Mouse (Mus musculus): Measurements from ENCODE around the gene Golt1a. TPM values are rescaled to one million over a fixed set of nuclear protein-coding genes. Genes with fewer than 3 reads are reported as not detected.

Golt1a gene
- 0.07 TPM in 1 of 2 replicates, not detected in the other for polyA plus RNA-seq (2012; rRNA removed)

DNA sequence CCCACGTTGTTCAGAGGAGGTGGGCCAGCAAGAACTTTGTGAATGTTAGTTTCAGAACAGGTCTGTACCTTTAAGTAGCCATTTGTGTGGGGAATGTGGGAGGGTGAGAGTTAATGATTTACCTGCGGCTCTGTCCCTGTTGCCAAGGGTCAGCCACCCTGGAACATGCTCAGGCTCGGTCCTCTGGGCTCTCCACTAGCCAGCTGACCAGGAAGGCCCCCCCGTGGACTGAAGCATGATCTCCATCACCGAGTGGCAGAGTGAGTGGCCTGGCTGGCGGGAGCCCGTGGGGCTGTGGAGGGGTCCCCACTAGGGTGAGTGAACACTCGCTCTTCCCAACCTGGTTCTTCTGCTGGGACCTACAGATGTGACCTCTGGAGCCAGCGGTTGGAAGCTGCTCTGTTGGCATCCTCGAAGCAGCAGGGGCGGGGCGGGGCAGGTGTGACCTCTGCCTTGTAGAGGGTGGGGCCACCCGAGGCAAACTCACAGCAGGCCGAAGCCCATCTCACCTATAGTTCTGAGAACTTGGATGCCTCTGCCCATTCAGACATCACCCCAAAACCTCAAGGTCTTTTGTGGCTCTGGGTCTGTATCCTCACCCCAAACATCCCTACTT lies at the start of gene Golt1a:
Golt1a (plus strand) TSS at position 149 of the 616 bp plus-strand sequence.
- Histone ChIP-seq H3K27ac (ENCODE audit: control insufficient read depth, insufficient read depth, low read length) (no peak within 1 kb of the TSS), H3K4me1 (replicated peaks; ENCODE audit: control insufficient read depth, insufficient read depth, low read length) (no peaks in the 10 kb centered on the region), H3K27me3 (ENCODE audit: control insufficient read depth, insufficient read depth, low read length) (no peaks in the 10 kb centered on the region), H3K36me3 (ENCODE audit: control insufficient read depth, insufficient read depth, low read length) (no peaks in the 10 kb centered on the region), H3K4me3 (ENCODE audit: control insufficient read depth, insufficient read depth, low read length) (no peak within 1 kb of the TSS)
- WGBS, result 89% methylated on average over 14 of the region's 14 CpGs
- DNase-seq, result no peak
- TF ChIP-seq POLR2A (IDR thresholded peaks at IDR 0.05; ENCODE audit: control insufficient read depth, extremely low read depth, insufficient read depth, low read length, poor library complexity), result no peak
- no peak for TF ChIP-seq CTCF (IDR thresholded peaks at IDR 0.05; ENCODE audit: borderline replicate concordance, control insufficient read depth, extremely low read depth, insufficient read depth, low read length, poor library complexity)

DNA sequence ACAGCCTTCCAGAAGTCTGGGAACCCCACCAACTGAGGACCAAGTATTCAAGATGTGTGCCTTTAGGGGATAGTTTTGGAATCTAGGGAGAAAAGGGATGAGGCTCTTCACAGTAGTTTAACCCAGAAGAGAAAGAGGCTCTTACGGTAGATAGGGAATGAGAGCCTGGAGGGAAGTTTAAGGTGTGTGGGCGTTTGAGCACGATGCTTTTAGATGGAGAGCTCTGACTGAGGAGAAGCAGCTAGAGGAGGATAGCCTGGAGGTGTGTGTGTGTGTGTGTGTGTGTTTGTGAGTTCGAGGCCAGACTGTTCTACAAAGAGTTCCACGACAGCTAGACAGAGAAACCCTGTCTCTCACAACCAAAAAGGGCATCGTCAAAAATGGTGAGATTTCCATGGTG lies 47.0 kb upstream of the Golt1a start:
- H3K27me3 ChIP-seq (ENCODE audit: control insufficient read depth, insufficient read depth, low read length), result no peaks in the 10 kb centered on the region
- no peaks in the 10 kb centered on the region for H3K36me3 ChIP-seq (ENCODE audit: control insufficient read depth, insufficient read depth, low read length)
- H3K4me3 ChIP-seq (ENCODE audit: control insufficient read depth, insufficient read depth, low read length), result no peak overlapping the region
- no peak overlapping the region for H3K27ac ChIP-seq (ENCODE audit: control insufficient read depth, insufficient read depth, low read length)
- no peak for DNase-seq
- no peak for TF ChIP-seq CTCF (IDR thresholded peaks at IDR 0.05; ENCODE audit: borderline replicate concordance, control insufficient read depth, extremely low read depth, insufficient read depth, low read length, poor library complexity)
- TF ChIP-seq POLR2A (IDR thresholded peaks at IDR 0.05; ENCODE audit: control insufficient read depth, extremely low read depth, insufficient read depth, low read length, poor library complexity), result no peak
- H3K4me1 ChIP-seq (replicated peaks; ENCODE audit: control insufficient read depth, insufficient read depth, low read length), result no peaks in the 10 kb centered on the region; the same call in 1 of the 2 replicates
- WGBS, result 91% methylated on average over 6 of the region's 6 CpGs

DNA sequence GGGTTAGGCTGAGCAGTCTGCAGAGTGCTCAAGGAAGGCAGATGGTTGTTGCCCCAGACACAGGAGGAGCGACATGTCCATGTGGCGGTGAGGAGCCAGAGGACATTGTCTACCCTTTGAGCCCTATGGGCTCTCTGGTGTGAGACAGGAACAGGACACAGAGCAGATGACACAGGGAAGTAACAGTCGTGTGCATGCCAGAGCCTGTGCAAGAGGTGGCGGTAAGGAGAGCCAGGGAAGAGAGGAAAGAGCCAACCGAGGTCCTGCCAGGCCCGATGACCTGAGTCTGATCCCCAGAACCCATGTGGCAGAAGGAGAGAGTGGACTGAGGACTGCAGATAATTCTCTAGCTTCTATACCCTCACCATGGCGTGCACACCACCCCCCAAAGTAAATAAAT lies 46.5 kb upstream of the Golt1a start:
- Histone ChIP-seq H3K4me1 (replicated peaks; ENCODE audit: control insufficient read depth, insufficient read depth, low read length) (no peaks in the 10 kb centered on the region; the same call in 1 of the 2 replicates), H3K27me3 (ENCODE audit: control insufficient read depth, insufficient read depth, low read length) (no peaks in the 10 kb centered on the region), H3K4me3 (ENCODE audit: control insufficient read depth, insufficient read depth, low read length) (no peak overlapping the region), H3K36me3 (ENCODE audit: control insufficient read depth, insufficient read depth, low read length) (no peaks in the 10 kb centered on the region), H3K27ac (ENCODE audit: control insufficient read depth, insufficient read depth, low read length) (no peak overlapping the region)
- WGBS, result 89% methylated on average over 7 of the region's 7 CpGs
- TF ChIP-seq CTCF (IDR thresholded peaks at IDR 0.05; ENCODE audit: borderline replicate concordance, control insufficient read depth, extremely low read depth, insufficient read depth, low read length, poor library complexity), result no peak
- no peak for TF ChIP-seq POLR2A (IDR thresholded peaks at IDR 0.05; ENCODE audit: control insufficient read depth, extremely low read depth, insufficient read depth, low read length, poor library complexity)
- DNase-seq, result no peak

DNA sequence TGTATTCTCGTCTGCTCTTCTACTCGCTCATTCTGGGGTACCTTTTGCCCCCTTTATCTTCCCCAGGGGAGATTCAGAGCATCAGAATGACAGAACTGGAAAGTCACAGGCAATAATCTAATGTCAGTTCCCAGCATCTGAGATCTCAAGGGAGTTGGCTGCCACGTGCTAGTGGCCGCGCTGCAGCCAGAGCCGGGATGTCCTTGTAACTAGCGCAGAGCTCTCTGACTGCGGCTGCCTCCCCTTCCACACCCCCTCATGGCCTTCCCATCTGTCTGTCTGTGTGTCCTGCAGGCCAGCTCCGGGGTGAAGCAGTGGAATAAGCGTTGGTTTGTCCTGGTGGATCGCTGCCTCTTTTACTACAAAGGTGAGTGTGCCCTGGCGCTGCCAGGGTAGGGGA lies 45.2 kb upstream of the Golt1a start:
- Histone ChIP-seq H3K4me1 (replicated peaks; ENCODE audit: control insufficient read depth, insufficient read depth, low read length) (no peaks in the 10 kb centered on the region), H3K36me3 (ENCODE audit: control insufficient read depth, insufficient read depth, low read length) (no peaks in the 10 kb centered on the region), H3K27ac (ENCODE audit: control insufficient read depth, insufficient read depth, low read length) (no peak overlapping the region), H3K27me3 (ENCODE audit: control insufficient read depth, insufficient read depth, low read length) (no peaks in the 10 kb centered on the region), H3K4me3 (ENCODE audit: control insufficient read depth, insufficient read depth, low read length) (no peak overlapping the region)
- DNase-seq, result no peak
- TF ChIP-seq POLR2A (IDR thresholded peaks at IDR 0.05; ENCODE audit: control insufficient read depth, extremely low read depth, insufficient read depth, low read length, poor library complexity), result no peak
- no peak for TF ChIP-seq CTCF (IDR thresholded peaks at IDR 0.05; ENCODE audit: borderline replicate concordance, control insufficient read depth, extremely low read depth, insufficient read depth, low read length, poor library complexity)
- WGBS, result 95% methylated on average over 12 of the region's 12 CpGs

DNA sequence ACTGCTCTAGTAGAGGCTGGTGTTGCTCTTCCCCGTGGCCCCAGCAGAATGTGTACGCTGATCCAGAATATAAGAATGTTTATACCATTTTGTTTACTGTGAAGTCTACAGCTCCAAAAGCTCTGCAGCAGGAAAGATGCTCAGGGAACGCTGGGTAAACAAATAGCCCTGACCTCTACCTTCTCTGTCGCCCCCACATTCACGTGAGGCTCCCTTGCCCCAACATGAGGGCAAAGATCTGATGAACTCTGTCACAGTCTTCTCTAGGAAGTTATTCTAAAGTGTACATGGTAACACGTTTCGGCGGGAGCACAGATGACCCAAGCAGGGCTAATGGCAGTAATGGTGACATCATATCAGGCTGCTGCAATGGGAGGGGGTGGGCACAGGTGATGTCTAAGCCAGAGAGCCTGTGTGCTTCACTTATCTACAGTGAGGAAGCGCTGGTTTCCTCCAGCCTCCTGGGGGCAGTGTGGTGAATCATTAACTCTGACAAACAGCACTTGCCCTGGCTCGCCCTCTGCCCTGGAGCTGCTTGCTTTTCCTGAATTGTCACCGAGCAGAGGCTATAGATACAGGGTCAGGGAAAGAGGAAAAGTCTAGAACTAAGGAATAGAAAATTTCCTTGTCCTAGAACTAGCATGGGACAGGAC lies 44.4 kb upstream of the Golt1a start:
- TF ChIP-seq POLR2A (IDR thresholded peaks at IDR 0.05; ENCODE audit: control insufficient read depth, extremely low read depth, insufficient read depth, low read length, poor library complexity) (no peak), CTCF (IDR thresholded peaks at IDR 0.05; ENCODE audit: borderline replicate concordance, control insufficient read depth, extremely low read depth, insufficient read depth, low read length, poor library complexity) (no peak)
- no peak overlapping the region for H3K4me3 ChIP-seq (ENCODE audit: control insufficient read depth, insufficient read depth, low read length)
- H3K36me3 ChIP-seq (ENCODE audit: control insufficient read depth, insufficient read depth, low read length), result no peaks in the 10 kb centered on the region
- no peaks in the 10 kb centered on the region for H3K4me1 ChIP-seq (replicated peaks; ENCODE audit: control insufficient read depth, insufficient read depth, low read length)
- no peak overlapping the region for H3K27ac ChIP-seq (ENCODE audit: control insufficient read depth, insufficient read depth, low read length)
- WGBS, result 82% methylated on average over 11 of the region's 11 CpGs
- no peaks in the 10 kb centered on the region for H3K27me3 ChIP-seq (ENCODE audit: control insufficient read depth, insufficient read depth, low read length)
- no peak for DNase-seq

DNA sequence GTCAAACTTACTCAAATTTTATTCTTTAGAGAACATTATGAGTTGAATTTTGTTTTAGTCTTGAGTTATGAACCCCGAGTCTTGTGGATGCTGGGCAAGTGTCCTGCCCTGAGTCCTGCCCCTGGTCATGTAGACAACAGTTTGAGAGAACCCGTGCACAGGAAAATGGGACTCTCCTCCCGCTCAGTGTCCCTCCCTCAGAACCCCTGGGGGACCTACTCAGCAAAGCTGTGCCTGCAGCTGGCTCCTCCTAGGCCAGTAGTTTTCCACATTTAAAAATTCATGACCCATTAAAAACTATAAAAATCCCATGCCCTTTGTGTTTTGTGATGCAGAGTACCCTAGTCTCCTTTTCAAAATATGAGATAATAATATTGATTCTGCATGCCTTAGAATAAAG lies 42.5 kb upstream of the Golt1a start:
- Histone ChIP-seq H3K27ac (ENCODE audit: control insufficient read depth, insufficient read depth, low read length) (no peak overlapping the region), H3K36me3 (ENCODE audit: control insufficient read depth, insufficient read depth, low read length) (no peaks in the 10 kb centered on the region), H3K4me1 (replicated peaks; ENCODE audit: control insufficient read depth, insufficient read depth, low read length) (no peaks in the 10 kb centered on the region), H3K27me3 (ENCODE audit: control insufficient read depth, insufficient read depth, low read length) (no peaks in the 10 kb centered on the region), H3K4me3 (ENCODE audit: control insufficient read depth, insufficient read depth, low read length) (no peak overlapping the region)
- DNase-seq, result no peak
- TF ChIP-seq POLR2A (IDR thresholded peaks at IDR 0.05; ENCODE audit: control insufficient read depth, extremely low read depth, insufficient read depth, low read length, poor library complexity), result no peak
- no peak for TF ChIP-seq CTCF (IDR thresholded peaks at IDR 0.05; ENCODE audit: borderline replicate concordance, control insufficient read depth, extremely low read depth, insufficient read depth, low read length, poor library complexity)
- 88% methylated on average over 3 of the region's 3 CpGs for WGBS
